Mouse (Mus musculus): Measurements from ENCODE around the gene Pdss2. TPM values are rescaled to one million over a fixed set of nuclear protein-coding genes. Genes with fewer than 3 reads are reported as not detected.

The Pdss2 gene
- total and polyA plus RNA-seq, 3 experiments, result 2.8 to 10.8 (median 5.9) TPM

- no peaks in the 10 kb centered on the region for H3K9me3 ChIP-seq (replicated peaks)
- ATAC-seq (ENCODE audit: extremely low read depth, insufficient number of reproducible peaks, low FRiP score, poor library complexity, severe bottlenecking), result no peak
Observed at GRCm38 (mm10) chr10:43275446-43275845, 54.2 kb downstream of the Pdss2 start.

GRCm38 (mm10) chr10:43276116-43276659, 54.9 kb downstream of the Pdss2 start:
- Histone ChIP-seq H3K4me1 (ENCODE audit: insufficient read depth, low read depth, low read length) (no peaks in the 10 kb centered on the region), H3K9me3 (replicated peaks) (no peaks in the 10 kb centered on the region), H3K4me3 (ENCODE audit: low read depth, low read length) (no peak overlapping the region), H3K36me3 (replicated peaks) (peaks cover 2% of the 10 kb centered on the region), H3K27me3 (ENCODE audit: insufficient read depth, low read length) (no peaks in the 10 kb centered on the region)
- TF ChIP-seq POLR2AphosphoS5 (IDR thresholded peaks at IDR 0.05; ENCODE audit: insufficient replicate concordance, low read depth, low read length) (no peak), GATA1 (IDR thresholded peaks at IDR 0.05; ENCODE audit: borderline replicate concordance, low read length) (no peak), CTCF (IDR thresholded peaks at IDR 0.05; ENCODE audit: low read depth, low read length) (no peak), GATA2 (IDR thresholded peaks at IDR 0.05; ENCODE audit: borderline replicate concordance, low read depth, low read length) (no peak), TAL1 (conservative IDR thresholded peaks at IDR 0.05; ENCODE audit: low read depth, low read length) (no peak)
- no peak for DNase-seq (ENCODE audit: low spot score)
- ATAC-seq (ENCODE audit: extremely low read depth, insufficient number of reproducible peaks, low FRiP score, poor library complexity, severe bottlenecking), result no peak

More at GRCm38 (mm10) chr10:43275446-43275845, 54.2 kb downstream of the Pdss2 start:
- no peak overlapping the region for H3K4me3 ChIP-seq (ENCODE audit: low read depth, low read length)
- H3K4me1 ChIP-seq (ENCODE audit: insufficient read depth, low read depth, low read length), result no peaks in the 10 kb centered on the region
- TF ChIP-seq TAL1 (conservative IDR thresholded peaks at IDR 0.05; ENCODE audit: low read depth, low read length) (no peak), CTCF (IDR thresholded peaks at IDR 0.05; ENCODE audit: low read depth, low read length) (no peak), GATA1 (IDR thresholded peaks at IDR 0.05; ENCODE audit: borderline replicate concordance, low read length) (no peak), GATA2 (IDR thresholded peaks at IDR 0.05; ENCODE audit: borderline replicate concordance, low read depth, low read length) (no peak)
- H3K36me3 ChIP-seq (replicated peaks), result peaks cover 2% of the 10 kb centered on the region
- DNase-seq (ENCODE audit: low spot score), result no peak
- no peaks in the 10 kb centered on the region for H3K27me3 ChIP-seq (ENCODE audit: insufficient read depth, low read length)

- ATAC-seq (ENCODE audit: extremely low read depth, insufficient number of reproducible peaks, low FRiP score, poor library complexity, severe bottlenecking) (no peak), DNase-seq (ENCODE audit: low spot score) (no peak)
- Histone ChIP-seq H3K36me3 (replicated peaks) (peaks cover 2% of the 10 kb centered on the region), H3K27me3 (ENCODE audit: insufficient read depth, low read length) (no peaks in the 10 kb centered on the region), H3K4me3 (ENCODE audit: low read depth, low read length) (no peak overlapping the region), H3K4me1 (ENCODE audit: insufficient read depth, low read depth, low read length) (no peaks in the 10 kb centered on the region), H3K9me3 (replicated peaks) (no peaks in the 10 kb centered on the region)
- no peak for TF ChIP-seq POLR2AphosphoS5 (IDR thresholded peaks at IDR 0.05; ENCODE audit: insufficient replicate concordance, low read depth, low read length)
- TF ChIP-seq GATA2 (IDR thresholded peaks at IDR 0.05; ENCODE audit: borderline replicate concordance, low read depth, low read length), result no peak
- TF ChIP-seq TAL1 (conservative IDR thresholded peaks at IDR 0.05; ENCODE audit: low read depth, low read length), result no peak
- TF ChIP-seq GATA1 (IDR thresholded peaks at IDR 0.05; ENCODE audit: borderline replicate concordance, low read length), result no peak
- no peak for TF ChIP-seq CTCF (IDR thresholded peaks at IDR 0.05; ENCODE audit: low read depth, low read length)
Observed at GRCm38 (mm10) chr10:43277266-43278145, 56.2 kb downstream of the Pdss2 start.

GRCm38 (mm10) chr10:43279637-43280288, 58.5 kb downstream of the Pdss2 start:
- DNase-seq (ENCODE audit: low spot score), result no peak
- no peak for ATAC-seq (ENCODE audit: extremely low read depth, insufficient number of reproducible peaks, low FRiP score, poor library complexity, severe bottlenecking)
- H3K36me3 ChIP-seq (replicated peaks), result peaks cover 2% of the 10 kb centered on the region
- H3K27me3 ChIP-seq (ENCODE audit: insufficient read depth, low read length), result no peaks in the 10 kb centered on the region
- TF ChIP-seq CTCF (IDR thresholded peaks at IDR 0.05; ENCODE audit: low read depth, low read length) (no peak), TAL1 (conservative IDR thresholded peaks at IDR 0.05; ENCODE audit: low read depth, low read length) (no peak), GATA1 (IDR thresholded peaks at IDR 0.05; ENCODE audit: borderline replicate concordance, low read length) (no peak), GATA2 (IDR thresholded peaks at IDR 0.05; ENCODE audit: borderline replicate concordance, low read depth, low read length) (no peak), POLR2AphosphoS5 (IDR thresholded peaks at IDR 0.05; ENCODE audit: insufficient replicate concordance, low read depth, low read length) (no peak)
- no peak overlapping the region for H3K4me3 ChIP-seq (ENCODE audit: low read depth, low read length)
- no peaks in the 10 kb centered on the region for H3K4me1 ChIP-seq (ENCODE audit: insufficient read depth, low read depth, low read length)
- no peaks in the 10 kb centered on the region for H3K9me3 ChIP-seq (replicated peaks)

DNA sequence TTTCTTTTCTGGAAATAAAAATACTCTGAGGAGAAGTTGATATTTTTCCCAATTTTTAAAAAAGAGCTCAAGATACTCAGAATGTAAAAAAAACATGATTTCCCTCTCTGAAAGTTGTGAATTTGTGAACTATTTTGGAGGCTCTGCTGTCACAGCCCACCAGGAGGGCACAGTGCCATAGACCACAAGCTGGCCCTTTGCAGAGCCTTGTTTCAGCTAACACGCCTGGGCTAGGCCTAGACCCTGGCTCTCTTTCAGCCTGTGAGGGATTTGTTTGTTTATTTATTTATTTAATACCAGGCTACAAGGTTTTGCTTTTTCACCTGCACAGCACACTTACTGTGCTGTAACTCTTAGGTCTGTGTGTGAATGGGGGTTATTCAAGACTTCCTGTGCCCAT, 64.3 kb downstream of the Pdss2 start:
- DNase-seq (ENCODE audit: low spot score) (no peak), ATAC-seq (ENCODE audit: extremely low read depth, insufficient number of reproducible peaks, low FRiP score, poor library complexity, severe bottlenecking) (no peak)
- Histone ChIP-seq H3K36me3 (replicated peaks) (no peaks in the 10 kb centered on the region), H3K27me3 (ENCODE audit: insufficient read depth, low read length) (no peaks in the 10 kb centered on the region), H3K9me3 (replicated peaks) (no peaks in the 10 kb centered on the region), H3K4me3 (ENCODE audit: low read depth, low read length) (no peak overlapping the region), H3K4me1 (ENCODE audit: insufficient read depth, low read depth, low read length) (peaks cover 2% of the 10 kb centered on the region; the same call in 1 of the 2 replicates)
- TF ChIP-seq POLR2AphosphoS5 (IDR thresholded peaks at IDR 0.05; ENCODE audit: insufficient replicate concordance, low read depth, low read length) (no peak), TAL1 (conservative IDR thresholded peaks at IDR 0.05; ENCODE audit: low read depth, low read length) (no peak), CTCF (IDR thresholded peaks at IDR 0.05; ENCODE audit: low read depth, low read length) (no peak), GATA1 (IDR thresholded peaks at IDR 0.05; ENCODE audit: borderline replicate concordance, low read length) (no peak), GATA2 (IDR thresholded peaks at IDR 0.05; ENCODE audit: borderline replicate concordance, low read depth, low read length) (no peak)
